Mouse (Mus musculus) gastrocnemius, postnatal 4 days (tissue): Measurements from ENCODE around the gene Sphk1. TPM values are rescaled to one million over a fixed set of nuclear protein-coding genes. Genes with fewer than 3 reads are reported as not detected.

Source experiments
- DNase-seq, 2 experiments: peaks; one replicate each; pipeline ENCODE4 v3.0.0; 2021 to 2022; ENCODE audit warnings: low spot score in 2 of 2, mixed read lengths in 2 of 2
- total RNA-seq, 2 experiments: library from RNA; stranded (reverse); gene quantifications; 2 replicates each; pipeline ENCODE4 v1.2.3; 2021

Sphk1 gene
- total RNA-seq, 2 experiments from 2014 or later, result 4.0 TPM

DNA sequence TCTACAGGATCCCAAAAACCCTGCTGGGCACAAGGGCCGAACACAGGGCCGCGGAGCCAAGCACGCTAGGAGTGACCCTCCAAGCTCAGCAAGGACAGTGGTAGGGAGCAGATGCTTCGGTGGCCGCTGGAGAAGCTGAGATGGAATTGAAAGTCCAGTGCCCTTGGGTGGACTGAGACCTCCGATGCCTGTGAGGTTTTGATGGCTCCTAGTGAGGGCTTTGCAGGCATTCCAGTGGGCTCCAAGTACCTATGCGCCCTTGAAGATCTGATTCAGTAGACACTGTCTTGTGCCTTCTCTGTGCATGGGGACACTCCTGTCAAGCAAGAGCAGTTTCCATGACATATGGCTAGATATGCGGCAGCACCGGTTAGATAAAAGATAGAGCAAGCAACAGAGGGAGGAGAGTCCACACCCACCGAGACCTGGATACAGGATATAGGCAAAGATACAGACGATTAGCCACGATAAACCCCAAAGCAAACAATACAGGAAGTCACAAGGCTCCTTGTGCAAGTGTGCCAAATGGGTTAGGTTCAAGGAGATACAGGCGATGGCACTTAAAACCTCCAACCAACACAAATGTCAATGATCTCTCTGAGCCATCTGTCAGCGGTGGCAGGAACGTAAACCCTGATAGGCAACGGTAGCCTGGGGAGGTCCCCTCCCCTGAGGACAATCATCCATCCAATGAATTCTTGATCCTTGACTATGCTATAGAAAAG is 24.4 kb upstream of the Sphk1 start:
- no peak for DNase-seq

DNA sequence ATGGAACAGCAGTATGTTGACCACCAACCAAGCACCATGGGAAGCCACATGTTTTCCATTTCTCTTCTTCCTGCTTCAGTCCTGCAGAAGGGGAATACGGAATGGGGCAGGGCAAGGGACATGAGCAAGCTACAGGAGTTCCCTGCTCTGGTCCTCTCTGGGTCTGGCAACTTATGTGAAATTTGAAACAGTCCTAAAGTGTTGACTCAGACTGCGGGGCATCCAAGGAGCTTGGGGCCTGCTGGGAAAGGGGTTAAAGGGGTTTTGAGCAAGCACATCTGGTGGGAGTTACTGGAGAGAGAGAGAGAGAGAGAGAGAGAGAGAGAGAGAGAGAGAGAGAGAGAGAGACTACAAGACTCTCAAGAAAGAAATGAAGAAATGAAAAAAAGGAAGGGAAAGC is 22.0 kb upstream of the Sphk1 start:
- no peak for DNase-seq

DNA sequence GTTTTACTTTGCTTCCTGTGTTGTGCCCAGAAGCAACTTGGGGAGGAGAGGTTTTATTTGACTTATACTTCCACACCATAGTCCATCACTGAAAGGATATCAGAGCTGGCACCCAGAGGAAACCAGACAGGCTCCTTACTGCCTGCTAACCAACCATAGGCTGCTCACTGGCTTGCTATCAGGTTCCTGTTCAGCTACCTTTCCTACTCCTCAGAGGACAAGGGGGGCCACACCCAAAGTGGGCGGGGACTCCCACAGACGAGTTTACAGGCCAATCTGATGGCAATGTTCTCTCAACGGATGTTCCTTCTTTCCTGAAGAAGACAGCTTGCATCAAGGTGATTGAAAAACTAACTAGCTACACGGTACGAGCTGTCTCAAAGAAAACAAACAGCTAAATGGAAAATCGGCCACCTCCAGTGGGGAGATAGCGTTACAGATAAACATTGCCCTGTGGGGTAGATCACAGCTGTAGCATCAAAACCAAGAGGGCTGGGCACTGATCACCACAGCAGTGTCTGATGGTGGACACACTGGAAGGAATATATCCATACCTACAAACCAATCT is 19.3 kb upstream of the Sphk1 start:
- no peak for DNase-seq

DNA sequence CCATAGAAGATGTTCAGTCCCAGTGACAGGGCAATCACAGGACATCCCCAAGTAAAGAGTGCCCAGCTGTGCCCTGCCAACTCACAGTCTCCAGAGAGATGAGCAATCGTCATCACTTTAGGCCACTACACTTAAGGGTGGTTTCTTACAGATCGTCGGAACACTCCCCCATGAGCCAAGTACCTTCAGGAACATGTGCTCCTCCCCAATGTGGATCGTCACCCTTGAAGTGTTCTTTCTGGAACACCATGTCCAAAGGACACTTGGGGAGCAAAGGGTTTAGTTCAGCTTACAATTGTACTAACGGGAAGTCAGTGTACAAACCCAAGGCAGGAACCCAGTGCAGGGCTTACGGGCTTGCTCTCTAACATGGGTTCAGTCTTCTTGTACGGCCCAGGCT is 18.6 kb upstream of the Sphk1 start:
- DNase-seq, result no peak

DNA sequence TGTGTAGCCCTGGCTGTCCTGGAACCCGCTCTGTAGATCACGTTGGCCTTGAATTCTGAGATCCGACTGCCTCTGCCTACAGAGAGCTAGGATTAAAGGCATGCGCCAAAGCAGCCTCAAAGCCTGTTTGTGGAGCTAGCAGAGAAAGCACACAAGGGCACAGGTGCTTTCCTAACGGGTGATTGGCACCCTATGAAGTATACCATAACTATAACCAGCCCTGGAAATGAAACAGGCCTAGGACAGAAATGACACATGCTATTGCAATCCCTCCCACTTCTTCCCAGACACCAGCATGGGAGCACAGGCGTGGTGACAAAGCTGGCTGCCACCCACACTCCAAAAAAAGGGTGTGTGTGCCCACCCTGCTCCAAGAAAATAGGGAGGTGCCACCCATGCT is 17.7 kb upstream of the Sphk1 start:
- no peak for DNase-seq

DNA sequence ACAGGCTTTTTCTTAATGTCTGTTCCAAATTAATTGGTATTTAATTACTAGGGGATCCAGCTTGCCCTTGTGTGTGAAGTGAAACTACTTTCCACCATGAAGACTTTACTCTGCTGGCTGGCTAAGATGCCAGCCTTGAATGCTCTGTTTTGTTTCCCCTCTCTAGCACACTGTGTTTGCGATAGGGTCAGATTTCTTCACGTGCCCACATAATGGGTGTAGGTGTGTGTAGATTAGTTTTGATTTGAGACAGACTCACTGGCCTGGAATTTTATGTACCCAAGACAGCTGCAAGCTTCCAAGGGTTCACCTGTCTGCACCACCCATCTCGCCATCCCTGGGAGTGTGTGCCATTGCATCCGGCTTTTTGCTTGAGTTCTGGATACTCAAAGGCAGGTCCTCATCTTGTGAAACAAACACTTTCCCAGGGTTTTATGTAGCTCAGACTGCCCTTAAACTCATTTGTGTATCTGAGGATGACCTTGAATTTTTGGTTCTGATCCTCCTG is 17.1 kb upstream of the Sphk1 start:
- DNase-seq, result no peak

DNA sequence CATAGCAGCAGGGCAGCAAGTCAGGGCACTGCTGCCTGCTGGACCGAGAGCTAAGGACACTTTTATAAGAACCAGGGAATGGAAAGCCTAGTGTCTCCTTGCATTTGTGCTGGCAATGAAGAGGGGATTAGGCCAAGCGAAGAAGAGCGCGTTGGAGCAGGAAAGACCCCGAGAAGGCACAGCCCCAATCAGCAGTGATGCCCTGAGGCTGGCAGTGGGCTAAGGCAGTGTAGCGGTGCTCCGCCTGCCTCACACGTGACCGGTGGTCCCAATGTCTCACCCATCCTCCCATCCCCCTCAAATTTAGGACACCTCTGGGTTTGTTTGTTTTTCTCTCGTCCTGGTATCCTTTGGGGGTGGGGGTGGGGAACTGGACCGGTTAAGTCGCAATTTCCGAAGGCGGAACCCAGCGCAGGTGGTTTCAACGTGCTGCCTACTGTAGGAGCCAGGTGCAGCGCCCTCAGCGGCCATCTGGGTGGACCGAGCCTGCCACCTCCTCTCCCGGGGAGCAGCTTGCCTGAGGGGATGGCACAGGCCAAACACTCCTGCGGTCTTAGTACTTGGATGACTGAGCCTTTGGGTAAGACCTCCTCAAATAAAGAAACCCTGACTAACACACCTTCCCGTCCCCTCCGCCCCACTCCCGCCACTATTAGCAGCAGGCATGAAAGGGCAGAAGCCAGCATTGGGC is 15.2 kb upstream of the Sphk1 start:
- DNase-seq, result no peak

DNA sequence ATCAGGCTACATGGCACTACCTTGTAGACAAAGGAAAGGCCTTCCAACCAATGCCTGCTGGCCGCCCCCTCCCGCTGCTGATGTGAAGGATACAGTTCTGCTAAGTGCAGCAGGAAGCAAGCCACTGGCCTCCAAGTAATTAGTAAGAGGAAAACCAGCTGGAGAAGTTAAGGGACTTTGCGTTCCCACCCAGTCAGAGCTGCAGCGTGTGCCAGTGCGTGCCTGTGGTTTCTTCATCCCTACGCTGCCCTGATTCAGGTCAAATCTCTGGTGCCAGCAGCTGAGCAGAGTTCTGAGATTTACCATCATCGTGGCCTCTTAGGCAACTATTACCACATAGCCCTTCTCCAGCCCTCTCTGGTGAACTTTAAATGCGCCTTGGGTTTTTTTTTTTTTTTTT is 12.2 kb upstream of the Sphk1 start:
- no peak for DNase-seq

DNA sequence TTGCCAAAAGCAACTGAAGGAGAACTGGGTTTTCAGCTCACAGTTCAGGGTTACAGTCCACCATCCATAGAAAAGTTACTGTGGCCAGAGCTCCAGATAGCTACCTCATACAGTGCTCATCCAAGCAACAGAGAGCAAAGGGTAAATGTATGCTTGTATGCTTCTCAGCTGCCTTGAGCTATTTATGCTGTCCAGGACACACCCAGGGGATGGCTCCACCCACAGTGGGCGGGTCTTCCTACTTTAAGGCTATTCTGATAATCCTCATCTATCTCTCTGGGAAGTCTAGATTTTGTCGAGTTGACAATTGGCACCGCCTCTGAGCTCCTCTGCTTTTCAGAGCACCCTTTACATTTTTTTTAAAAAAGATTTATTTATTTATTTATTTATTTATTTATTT is 9.6 kb upstream of the Sphk1 start:
- no peak for DNase-seq

DNA sequence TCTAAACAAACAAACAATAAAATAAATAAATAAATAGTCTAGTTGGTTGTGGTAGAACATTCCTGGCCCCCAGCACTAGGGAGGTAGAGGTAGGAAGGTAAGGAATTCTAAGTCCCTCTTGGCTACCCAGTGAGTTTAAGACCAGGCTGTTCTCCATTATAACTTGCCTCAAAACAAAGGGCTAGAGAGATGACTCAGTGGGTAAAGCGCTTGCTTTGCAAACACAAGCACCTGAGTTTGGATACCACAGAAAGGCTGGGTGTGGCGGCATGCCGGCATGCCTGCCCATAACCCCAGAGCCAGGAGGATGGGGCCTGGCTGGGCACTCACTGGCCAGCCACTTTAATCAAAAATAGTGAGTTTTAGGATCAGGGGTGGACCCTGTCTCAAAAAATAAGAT is 8.7 kb upstream of the Sphk1 start:
- DNase-seq, result no peak

DNA sequence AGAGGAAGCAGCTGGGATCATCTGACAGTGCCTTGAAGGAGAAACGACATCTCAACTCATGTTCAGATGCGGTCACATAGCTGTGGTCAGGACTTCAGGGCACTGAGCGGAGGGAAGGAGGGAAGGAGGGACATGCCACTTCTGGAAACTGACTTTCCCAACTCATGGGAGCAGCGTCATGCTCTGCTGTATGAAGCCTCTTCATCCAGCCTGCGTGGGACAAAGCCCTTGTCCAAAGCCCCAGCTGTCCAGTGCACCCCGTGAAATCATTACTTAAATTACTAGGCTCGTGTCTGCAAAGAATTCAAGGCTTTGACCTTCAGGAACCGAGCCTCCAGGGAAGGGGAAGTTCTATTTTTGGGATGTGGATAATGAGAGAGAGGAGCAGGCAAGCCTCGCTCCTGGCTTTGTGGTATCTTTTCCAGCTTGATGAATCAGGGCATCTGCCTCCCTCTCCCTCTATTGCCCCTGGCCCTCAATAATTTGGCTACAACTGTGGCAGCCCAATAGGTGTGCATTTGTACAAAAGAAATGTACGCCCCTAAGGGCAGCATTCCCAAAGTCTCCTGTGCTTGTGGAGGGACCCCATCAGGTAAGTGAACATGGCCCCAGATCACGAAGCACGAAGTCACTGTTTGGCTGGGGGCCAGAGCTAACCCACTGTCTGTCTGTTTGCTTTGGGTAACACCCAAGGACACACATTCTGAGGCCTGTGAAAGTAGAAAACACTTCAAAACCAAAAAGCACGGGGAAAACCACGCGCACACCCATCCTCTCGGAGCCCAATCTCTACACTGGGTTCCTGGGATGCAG is 7.6 kb upstream of the Sphk1 start:
- DNase-seq, result no peak

DNA sequence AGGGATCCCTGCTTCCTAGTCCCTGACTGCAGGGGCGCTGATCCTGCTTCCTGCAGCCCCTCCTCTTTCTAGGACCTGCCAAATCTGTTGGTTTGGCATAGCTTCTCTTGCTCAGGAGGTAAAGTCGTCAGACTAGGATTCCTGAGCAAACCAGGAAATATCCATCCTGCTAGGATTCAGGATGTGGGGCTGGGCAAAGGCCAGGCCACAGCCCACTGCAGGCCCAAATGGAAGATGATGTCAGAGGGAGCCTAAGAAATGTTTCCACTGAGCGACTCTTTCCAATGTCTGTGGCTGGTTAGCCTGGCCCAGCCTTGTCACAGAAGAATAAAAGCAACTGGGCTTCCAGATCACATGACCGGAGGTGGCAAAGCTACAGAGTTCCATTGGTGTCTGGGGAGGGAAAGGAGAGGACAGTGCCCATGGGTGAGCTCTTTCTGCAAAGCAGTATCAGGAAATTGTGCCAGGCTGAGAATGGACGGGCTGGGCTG is 7.0 kb upstream of the Sphk1 start:
- no peak for DNase-seq

DNA sequence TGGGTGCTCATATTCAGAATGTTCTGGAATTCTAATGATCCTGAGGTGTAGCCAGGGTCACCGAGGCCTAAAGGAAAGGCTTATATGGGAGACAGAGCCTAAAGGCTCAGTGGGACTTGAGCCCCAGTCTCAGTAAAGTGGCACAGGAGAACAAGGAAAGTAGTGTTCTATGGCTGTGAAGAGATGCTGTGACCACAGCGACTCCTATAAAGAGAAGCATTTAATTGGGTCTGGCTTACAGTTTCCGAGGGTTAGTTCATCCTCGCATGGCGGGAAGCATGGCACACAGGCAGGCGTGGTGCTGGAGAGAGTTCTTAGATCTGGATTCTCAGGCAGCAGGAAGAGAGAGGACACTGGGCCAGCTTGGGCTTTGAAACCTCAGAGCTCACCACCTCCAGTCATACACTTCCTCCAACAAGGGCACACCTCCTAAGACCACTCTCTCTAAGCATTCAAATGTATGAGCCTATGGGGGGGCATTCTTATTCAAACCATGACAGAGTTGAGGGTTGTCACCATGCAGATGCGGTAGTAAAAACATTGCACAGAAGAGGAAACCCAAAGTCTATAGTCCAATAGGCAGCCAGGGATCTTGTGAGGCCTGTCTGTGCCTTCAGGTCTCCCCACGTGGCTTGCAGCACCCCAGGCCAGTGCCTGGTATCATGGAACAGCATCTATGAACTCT is 1.9 kb upstream of the Sphk1 start:
- no peak for DNase-seq

DNA sequence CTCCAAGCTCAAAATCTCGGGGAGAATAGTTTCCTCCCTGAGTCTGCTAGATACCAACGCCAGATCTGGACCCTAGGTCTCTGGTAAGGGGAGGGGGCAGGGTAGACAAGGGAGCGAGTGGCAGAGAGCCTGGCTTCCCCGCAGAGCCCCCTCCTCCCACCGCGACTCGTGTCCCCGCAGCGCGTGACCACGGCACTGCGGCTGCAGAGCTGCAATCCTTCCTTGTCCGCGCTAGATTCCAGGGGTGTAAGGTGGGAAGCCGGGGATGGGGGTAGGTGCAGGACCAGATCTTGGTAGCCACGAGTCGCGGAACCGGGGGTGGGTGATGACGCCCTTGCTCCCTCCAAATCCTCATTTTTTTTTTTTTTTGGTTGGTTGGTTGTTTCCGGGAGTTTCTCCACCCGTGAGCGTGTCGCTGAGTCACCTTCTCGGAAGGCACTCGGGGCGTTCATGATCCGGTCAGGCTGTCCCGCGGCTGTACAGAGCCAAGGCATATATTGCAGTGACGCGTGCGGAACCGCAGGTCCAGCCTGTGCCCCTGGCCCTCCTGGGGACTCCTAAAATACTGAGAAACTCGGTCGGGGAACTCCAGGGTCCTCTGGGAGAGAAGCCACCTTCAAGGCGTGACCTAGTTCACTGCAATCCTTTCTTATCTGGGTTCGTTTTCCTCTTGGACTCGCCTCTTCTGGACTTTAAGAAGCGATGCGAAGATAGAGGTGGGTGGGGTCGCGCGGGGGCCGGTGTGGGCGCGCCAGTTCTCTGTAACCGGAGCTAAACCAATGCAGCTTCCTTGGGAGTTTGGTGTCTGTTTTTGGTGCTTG is 856 bp downstream of the Sphk1 start:
- DNase-seq, result no peak

DNA sequence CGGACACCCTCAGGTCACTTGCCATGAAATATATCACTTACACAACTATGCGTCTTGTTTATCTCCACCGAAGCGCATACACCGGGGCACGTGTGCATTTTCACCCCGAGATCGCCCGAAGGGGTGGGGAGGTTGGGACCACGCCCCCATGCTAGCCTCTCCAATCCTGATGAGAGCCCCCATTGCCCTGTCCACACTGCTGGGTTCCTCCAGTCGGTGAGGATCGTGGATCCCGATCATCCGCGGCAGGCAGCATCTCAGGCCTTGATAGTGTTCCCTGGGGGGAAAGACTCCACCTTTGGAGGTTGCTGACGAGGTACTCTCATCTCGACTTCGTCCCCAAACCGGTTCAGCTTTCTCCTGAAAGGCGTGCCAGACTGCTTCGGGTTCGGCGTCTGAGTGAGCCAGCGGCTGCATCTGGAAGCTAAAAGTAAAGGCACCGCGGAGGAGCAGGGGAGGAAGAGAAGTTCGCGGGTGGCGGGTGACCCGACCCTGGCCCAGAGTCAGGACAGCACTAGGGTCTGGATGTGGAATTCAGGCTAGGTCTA is 1.6 kb downstream of the Sphk1 start:
- DNase-seq, result no peak

DNA sequence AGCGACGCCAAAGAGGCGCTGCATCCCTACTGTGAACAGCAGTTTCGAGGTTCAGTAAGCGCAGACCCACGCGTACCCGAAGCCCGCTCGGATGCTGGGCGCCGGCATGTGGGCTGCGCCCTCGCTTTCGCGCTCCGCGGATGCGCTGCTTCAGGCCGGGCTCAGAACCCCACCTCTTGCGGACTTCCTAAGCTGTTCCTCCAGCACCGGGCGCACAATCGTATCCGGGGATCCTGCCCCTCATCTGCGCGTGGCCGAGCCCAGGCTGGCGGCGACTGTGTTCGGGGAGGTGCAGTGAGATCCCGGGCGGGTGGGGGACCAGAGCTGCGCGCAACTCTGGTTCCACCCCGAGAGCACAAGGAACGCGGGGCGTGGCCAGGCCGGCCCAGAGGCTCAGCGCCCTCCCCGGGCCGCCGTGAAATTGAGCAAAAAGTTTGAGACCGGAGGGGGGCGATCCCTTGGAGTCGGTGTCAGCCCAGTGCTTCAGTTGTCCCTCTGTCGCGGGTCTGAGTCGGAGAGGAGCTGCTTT is 2.1 kb downstream of the Sphk1 start:
- peak; percentile 68 to 82 for DNase-seq

DNA sequence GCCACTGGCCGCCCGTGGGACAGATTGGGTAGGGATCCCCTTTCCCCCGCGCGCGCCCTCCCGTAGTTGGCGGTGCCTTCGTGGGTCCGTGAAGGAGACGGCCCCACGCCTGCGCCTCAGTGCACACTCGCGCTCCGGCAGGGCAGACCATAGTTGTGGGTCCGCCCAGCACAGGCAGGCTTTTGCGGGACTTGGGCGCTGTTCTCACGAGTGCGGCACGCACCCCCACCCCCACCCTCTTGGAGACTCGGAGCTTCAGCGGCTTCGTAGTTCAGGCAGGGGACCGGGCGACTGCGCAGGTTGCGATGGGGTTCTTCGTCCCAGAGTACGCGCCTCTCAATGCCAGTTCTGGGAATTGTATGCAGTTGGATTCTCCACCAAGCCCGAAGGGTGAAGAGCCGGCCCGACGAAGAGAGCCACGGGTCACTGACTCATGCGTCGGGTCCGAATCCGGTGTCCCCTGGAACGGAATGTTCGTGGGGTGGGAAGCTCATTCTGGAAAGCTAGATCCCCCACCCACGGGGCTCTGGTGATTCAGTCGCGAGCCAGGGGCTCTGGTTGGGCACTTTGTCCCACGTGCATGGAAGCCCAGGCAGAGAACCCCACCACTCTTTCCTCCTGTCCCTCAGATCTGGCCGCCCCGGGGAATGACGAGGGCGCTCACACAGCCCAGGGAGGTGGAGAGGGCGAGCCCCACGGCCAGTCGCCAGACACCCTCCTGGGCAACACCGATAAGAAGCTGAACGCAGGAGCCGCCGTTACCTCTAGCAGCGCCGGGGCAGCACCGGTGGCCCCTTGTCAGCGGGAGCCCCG is 2.8 kb downstream of the Sphk1 start:
- DNase-seq, result peak in 1 of 2 experiments; percentile 48

DNA sequence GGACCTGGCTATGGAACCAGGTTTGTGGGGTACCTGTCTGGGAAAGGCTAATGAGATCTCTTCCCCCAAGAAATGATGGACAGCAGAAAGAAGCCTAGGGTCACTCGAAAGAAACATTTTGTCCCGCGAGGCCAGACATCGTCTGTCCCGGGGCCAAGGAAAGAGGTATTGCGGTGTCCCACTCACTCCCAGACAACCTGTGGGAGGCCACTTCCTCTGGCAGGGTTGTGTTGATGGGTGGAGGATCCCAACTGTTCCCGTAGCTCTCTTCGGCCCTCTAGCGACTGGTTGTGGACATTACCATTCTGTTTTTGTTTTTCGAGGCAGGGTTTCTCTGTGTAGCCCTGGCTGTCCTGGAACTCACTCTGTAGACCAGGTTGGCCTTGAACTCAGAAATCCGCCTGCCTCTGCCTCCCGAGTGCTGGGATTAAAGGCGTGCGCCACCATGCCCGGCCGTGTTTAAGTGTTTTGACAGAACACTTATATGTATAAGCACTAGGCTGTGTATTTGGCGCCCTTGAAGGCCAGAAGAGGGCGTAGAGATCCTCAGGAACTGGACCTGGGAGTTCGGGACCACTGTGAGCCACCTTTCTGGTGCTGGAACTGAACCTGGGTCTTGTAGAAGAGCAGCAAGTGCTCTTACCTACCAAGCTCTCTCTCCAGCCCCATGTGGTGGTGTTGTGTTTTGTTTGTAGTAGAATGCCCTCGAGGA is 3.6 kb downstream of the Sphk1 start:
- peak in 1 of 2 experiments; percentile 65 for DNase-seq
